Mouse (Mus musculus): ENCODE measurements around the gene Lyrm7.
"Not testable (repeated sequence)": the region's sequence is repeated elsewhere in the genome, so short reads cannot be mapped to it uniquely, and the experiment has no call there.

The Lyrm7 gene

GRCm38 (mm10) chr11:54860256-54861038 is at the start of gene Lyrm7:
Gene Lyrm7 (minus strand): TSS chr11:54860916.
- peak; percentile 99 for DNase-seq (ENCODE audit: low read depth, low spot score)

- no peak for DNase-seq (ENCODE audit: low read depth, low spot score)
Observed at GRCm38 (mm10) chr11:54910081-54910665, 49.5 kb upstream of the Lyrm7 start.

- DNase-seq (ENCODE audit: low read depth, low spot score), result no peak
Observed at GRCm38 (mm10) chr11:54909273-54909672, 48.6 kb upstream of the Lyrm7 start.

GRCm38 (mm10) chr11:54907259-54907658 is 46.5 kb upstream of the Lyrm7 start:
- DNase-seq (ENCODE audit: low read depth, low spot score), result no peak

GRCm38 (mm10) chr11:54906466-54906865 is 45.8 kb upstream of the Lyrm7 start:
- DNase-seq (ENCODE audit: low read depth, low spot score), result no peak

- DNase-seq (ENCODE audit: low read depth, low spot score), result no peak
Observed at GRCm38 (mm10) chr11:54905931-54906330, 45.2 kb upstream of the Lyrm7 start.

- no peak for DNase-seq (ENCODE audit: low read depth, low spot score)
Observed at GRCm38 (mm10) chr11:54905086-54905485, 44.4 kb upstream of the Lyrm7 start.

GRCm38 (mm10) chr11:54903940-54904706 is 43.4 kb upstream of the Lyrm7 start:
- DNase-seq (ENCODE audit: low read depth, low spot score), result peak; percentile 28

GRCm38 (mm10) chr11:54903339-54903738 is 42.6 kb upstream of the Lyrm7 start:
- no peak for DNase-seq (ENCODE audit: low read depth, low spot score)

GRCm38 (mm10) chr11:54902333-54903323 is 41.9 kb upstream of the Lyrm7 start, which contains the start of gene Gpx3:
Gene Gpx3 (plus strand): TSS chr11:54902453.
- peak; percentile 84 for DNase-seq (ENCODE audit: low read depth, low spot score)

GRCm38 (mm10) chr11:54899657-54900056 is 38.9 kb upstream of the Lyrm7 start:
- DNase-seq (ENCODE audit: low read depth, low spot score), result no peak

GRCm38 (mm10) chr11:54897470-54897869 is 36.8 kb upstream of the Lyrm7 start:
- DNase-seq (ENCODE audit: low read depth, low spot score), result no peak

- not testable (repeated sequence) for DNase-seq (ENCODE audit: low read depth, low spot score)
Observed at GRCm38 (mm10) chr11:54896646-54897045, 35.9 kb upstream of the Lyrm7 start.

GRCm38 (mm10) chr11:54894589-54894988 is 33.9 kb upstream of the Lyrm7 start:
- DNase-seq (ENCODE audit: low read depth, low spot score), result no peak

GRCm38 (mm10) chr11:54892091-54892490 is 31.4 kb upstream of the Lyrm7 start:
- DNase-seq (ENCODE audit: low read depth, low spot score), result no peak

GRCm38 (mm10) chr11:54891341-54891740 is 30.6 kb upstream of the Lyrm7 start:
- DNase-seq (ENCODE audit: low read depth, low spot score), result no peak

GRCm38 (mm10) chr11:54887927-54888326 is 27.2 kb upstream of the Lyrm7 start:
- no peak for DNase-seq (ENCODE audit: low read depth, low spot score)

GRCm38 (mm10) chr11:54885406-54885805 is 24.7 kb upstream of the Lyrm7 start:
- DNase-seq (ENCODE audit: low read depth, low spot score), result no peak

GRCm38 (mm10) chr11:54884937-54885336 is 24.2 kb upstream of the Lyrm7 start:
- no peak for DNase-seq (ENCODE audit: low read depth, low spot score)

GRCm38 (mm10) chr11:54884197-54884828 is 23.6 kb upstream of the Lyrm7 start:
- DNase-seq (ENCODE audit: low read depth, low spot score), result no peak

GRCm38 (mm10) chr11:54882671-54883070 is 22.0 kb upstream of the Lyrm7 start:
- peak; percentile 82 for DNase-seq (ENCODE audit: low read depth, low spot score)

Measured in ZHBTc4 (cell line).